Mouse (Mus musculus): ENCODE measurements at regions not wholly inside any gene's neighbourhood (a gene's known extent, or its start where the extent isn't known, plus 50 kb on each side); places are given as distances from the start of the nearest gene placed in this dataset.

- no peak for TF ChIP-seq CTCF (IDR thresholded peaks at IDR 0.05; ENCODE audit: insufficient read depth, low read length)
- no peak for TF ChIP-seq POLR2A (IDR thresholded peaks at IDR 0.05; ENCODE audit: borderline replicate concordance, extremely low read depth, low read depth, low read length)
Measured at GRCm38 (mm10) chr15:68795239-68795960, 2294.7 kb upstream of the Lrrc6 start.

All from lung, adult 2 months (tissue).